Mouse (Mus musculus): ENCODE measurements around the gene Ipp.

DNA sequence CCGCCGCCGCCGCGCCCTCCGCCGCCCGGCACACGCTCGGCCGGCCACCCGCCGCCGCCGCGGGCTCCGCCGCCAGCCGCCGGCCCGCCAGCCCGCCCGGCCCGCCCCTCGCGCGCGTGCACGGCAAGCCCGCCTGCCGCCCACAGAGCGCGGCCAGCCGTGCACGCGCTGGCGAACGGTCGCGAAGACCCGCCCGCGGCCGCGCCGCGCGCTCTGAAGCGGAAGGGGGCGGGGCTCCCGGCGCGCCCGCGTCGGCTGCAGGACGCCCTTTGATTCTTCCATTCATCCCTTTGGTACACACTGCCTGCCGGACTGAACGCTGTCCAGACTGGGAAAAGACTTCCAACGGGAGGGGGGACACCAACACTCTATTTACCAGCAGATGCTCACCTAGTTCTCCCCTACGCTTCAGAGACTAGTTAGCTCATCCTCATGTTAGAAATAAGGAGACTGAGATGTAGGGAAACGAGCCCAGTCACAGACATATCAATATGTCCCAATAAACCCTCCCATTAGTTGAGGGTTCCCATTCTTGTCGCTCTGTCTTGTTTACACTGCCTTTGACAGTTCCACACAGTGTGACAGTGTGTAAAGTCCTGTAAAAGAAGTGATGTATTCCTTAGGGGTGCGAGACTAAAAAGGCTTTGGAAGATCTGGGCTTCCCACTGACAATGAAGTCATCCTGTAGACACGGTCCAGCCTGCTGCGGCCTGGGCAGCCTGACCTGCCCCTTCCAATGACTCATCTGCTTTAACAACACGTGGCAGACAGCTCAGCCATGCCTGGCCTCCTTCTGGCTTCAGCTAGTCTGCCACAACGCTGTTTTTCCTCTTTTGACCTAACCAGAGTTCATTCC lies 43.0 kb upstream of the Ipp start, which contains the start of gene Mast2:
- TF ChIP-seq ZMIZ1 (IDR thresholded peaks at IDR 0.05; ENCODE audit: low read depth, low read length) (no peak), TAL1 (IDR thresholded peaks at IDR 0.05; ENCODE audit: low read length) (no peak), HCFC1 (IDR thresholded peaks at IDR 0.05; ENCODE audit: low read depth, low read length) (no peak), CTCF (IDR thresholded peaks at IDR 0.05 in 2 of 3, conservative IDR thresholded peaks at IDR 0.05 in 1 of 3; ENCODE audit: control insufficient read depth in 1 of 3, insufficient read depth in 1 of 3, low read depth in 2 of 3, low read length in 3 of 3, poor library complexity in 1 of 3, severe bottlenecking in 1 of 3) (no peak), POLR2AphosphoS2 (IDR thresholded peaks at IDR 0.05; ENCODE audit: low read length) (peak; percentile 37; the same call in 1 of the 2 replicates), BHLHE40 (IDR thresholded peaks at IDR 0.05; ENCODE audit: borderline replicate concordance, low read depth, low read length) (0 out of 2 replicates have a peak, but pooled peaks have one; percentile 3)
